Mouse (Mus musculus) limb, embryonic 14.5 days (tissue): ENCODE results near the gene Stpg4. TPM values are rescaled to one million over a fixed set of nuclear protein-coding genes. Genes with fewer than 3 reads are reported as not detected.

Experiments used
- ATAC-seq: fragments of 200-750 bp; cut with Nextera tagmentation; 2 replicates; pipeline ENCODE4 v1.8.0; 2017; ENCODE audit warnings: low read depth, moderate number of reproducible peaks, moderate TSS enrichment; ENCODE audit not compliant: low FRiP score
- DNase-seq: peaks from one replicate; pipeline ENCODE4 v3.0.0-alpha.2; 2015; ENCODE audit warnings: low spot score
- H3K27ac ChIP-seq: fragments of 300-500 bp; sonication (generic); replicated peaks from 2 replicates; pipeline ENCODE4 v1.5.1; 2014; ENCODE audit warnings: low read depth, mild to moderate bottlenecking, low read length, moderate library complexity, mixed read lengths
- H3K27me3 ChIP-seq: fragments of 300-500 bp; sonication (generic); 2 replicates; pipeline ENCODE4 v1.6.1; 2014; ENCODE audit warnings: low read length, mixed read lengths; ENCODE audit not compliant: control insufficient read depth, insufficient read depth
- H3K36me3 ChIP-seq: fragments of 300-500 bp; sonication (generic); 2 replicates; pipeline ENCODE4 v1.6.1; 2014; ENCODE audit warnings: mild to moderate bottlenecking, low read length, moderate library complexity, mixed read lengths; ENCODE audit not compliant: control insufficient read depth, insufficient read depth
- H3K4me1 ChIP-seq: fragments of 300-500 bp; sonication (generic); 2 replicates; pipeline ENCODE4 v1.6.1; 2014; ENCODE audit warnings: antibody characterized with exemption, low read length, mixed read lengths; ENCODE audit not compliant: control insufficient read depth, insufficient read depth
- H3K4me2 ChIP-seq: fragments of 300-500 bp; sonication (generic); replicated peaks from 2 replicates; pipeline ENCODE4 v1.6.1; 2014; ENCODE audit warnings: low read depth, mild to moderate bottlenecking, low read length, moderate library complexity; ENCODE audit not compliant: severe bottlenecking
- H3K4me3 ChIP-seq: fragments of 300-500 bp; sonication (generic); replicated peaks from 2 replicates; pipeline ENCODE4 v1.5.1; 2014; ENCODE audit warnings: low read length
- H3K9ac ChIP-seq: fragments of 300-500 bp; sonication (generic); 2 replicates; pipeline ENCODE4 v1.6.1; 2014; ENCODE audit warnings: mild to moderate bottlenecking, low read depth, low read length, moderate library complexity; ENCODE audit not compliant: severe bottlenecking
- H3K9me3 ChIP-seq: fragments of 300-500 bp; sonication (generic); 2 replicates; pipeline ENCODE4 v1.6.1; 2016; ENCODE audit warnings: low read length; ENCODE audit not compliant: control insufficient read depth
- POLR2A ChIP-seq: fragments of 200-500 bp; IDR thresholded peaks from 2 replicates; pipeline ENCODE4 v1.8.0; 2012; ENCODE audit warnings: inconsistent platforms, mild to moderate bottlenecking, moderate library complexity, borderline replicate concordance; ENCODE audit not compliant: insufficient read depth, insufficient read length; ENCODE audit errors: extremely low read depth
- WGBS: fragments of 180-500 bp; shearing (Covaris S2); extraction: QIAGEN DNeasy Blood & Tissue Kit; methylation state at CpG from one replicate; pipeline ENCODE4 v1.1.7; 2014; 5-methylcytosine and 5-hydroxymethylcytosine counted together
- polyA plus RNA-seq, 2 experiments: library from polyadenylated mRNA; depleted of rRNA in 1 of 2; stranded (reverse) in 1 of 2; unstranded in 1 of 2; fragments of >200 nt; fragmentation: Nextera tagmentation in 1 of 2; extraction: Ambion mirVana in 1 of 2; gene quantifications; 2 replicates each; pipeline versions ENCODE4 v1.2.1 to v1.2.3; 2012 to 2014

Gene Stpg4
- polyA plus RNA-seq, 2 experiments: not detected

DNA sequence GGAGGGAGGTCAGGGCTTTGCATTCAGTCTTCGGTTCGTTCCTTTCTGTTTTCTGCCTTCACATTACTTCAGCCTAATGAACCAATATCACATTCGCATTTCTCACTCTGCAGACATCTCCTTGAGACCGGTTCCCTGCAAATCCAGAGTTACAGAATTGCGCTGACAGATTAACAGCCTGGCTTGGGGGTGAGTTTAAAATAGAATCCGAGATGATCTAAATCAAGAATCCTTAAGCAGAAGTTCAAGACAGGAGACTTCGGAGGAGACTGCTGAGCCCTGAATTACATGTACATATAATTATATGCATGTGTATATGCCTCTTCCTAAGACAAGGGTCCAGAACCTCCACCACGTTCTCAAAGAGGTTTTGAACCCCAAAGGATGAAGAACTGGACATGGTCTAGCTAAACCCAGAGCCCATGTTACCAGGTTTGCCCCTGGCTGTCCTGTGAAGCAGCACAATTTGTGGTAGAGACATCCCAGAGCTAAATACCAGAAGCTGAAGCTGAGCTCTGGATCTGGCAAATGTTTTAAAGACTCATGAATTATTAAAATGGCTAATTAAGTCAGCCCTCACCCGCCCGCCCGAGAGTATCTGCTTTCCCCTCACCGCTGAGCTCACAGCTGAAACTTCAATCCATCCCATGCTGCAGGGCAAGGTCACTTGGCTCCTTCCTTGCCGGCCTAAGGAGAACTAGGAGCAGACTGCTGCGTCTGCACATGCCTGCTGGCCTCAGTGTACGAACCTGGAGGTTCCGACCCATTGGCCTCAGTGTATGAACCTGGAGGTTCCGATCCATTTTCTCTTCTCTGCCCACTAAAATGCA, 33.3 kb upstream of the Stpg4 start:
- H3K4me3 ChIP-seq: peak overlapping the region; percentile 14; the same call in 1 of the 2 replicates
- no peaks in the 10 kb centered on the region for H3K27me3 ChIP-seq
- TF ChIP-seq POLR2A: no peak
- H3K9me3 ChIP-seq: no peaks in the 10 kb centered on the region
- no peak for DNase-seq
- H3K4me2 ChIP-seq: peak overlapping the region; percentile 47
- no peak for ATAC-seq
- peaks cover 31% of the 10 kb centered on the region for H3K4me1 ChIP-seq
- peak overlapping the region; percentile 43; the same call in 1 of the 2 replicates for H3K9ac ChIP-seq
- 24% methylated on average over 17 of the region's 17 CpGs for WGBS
- peak overlapping the region; percentile 52; the same call in 1 of the 2 replicates for H3K27ac ChIP-seq
- H3K36me3 ChIP-seq: no peaks in the 10 kb centered on the region

DNA sequence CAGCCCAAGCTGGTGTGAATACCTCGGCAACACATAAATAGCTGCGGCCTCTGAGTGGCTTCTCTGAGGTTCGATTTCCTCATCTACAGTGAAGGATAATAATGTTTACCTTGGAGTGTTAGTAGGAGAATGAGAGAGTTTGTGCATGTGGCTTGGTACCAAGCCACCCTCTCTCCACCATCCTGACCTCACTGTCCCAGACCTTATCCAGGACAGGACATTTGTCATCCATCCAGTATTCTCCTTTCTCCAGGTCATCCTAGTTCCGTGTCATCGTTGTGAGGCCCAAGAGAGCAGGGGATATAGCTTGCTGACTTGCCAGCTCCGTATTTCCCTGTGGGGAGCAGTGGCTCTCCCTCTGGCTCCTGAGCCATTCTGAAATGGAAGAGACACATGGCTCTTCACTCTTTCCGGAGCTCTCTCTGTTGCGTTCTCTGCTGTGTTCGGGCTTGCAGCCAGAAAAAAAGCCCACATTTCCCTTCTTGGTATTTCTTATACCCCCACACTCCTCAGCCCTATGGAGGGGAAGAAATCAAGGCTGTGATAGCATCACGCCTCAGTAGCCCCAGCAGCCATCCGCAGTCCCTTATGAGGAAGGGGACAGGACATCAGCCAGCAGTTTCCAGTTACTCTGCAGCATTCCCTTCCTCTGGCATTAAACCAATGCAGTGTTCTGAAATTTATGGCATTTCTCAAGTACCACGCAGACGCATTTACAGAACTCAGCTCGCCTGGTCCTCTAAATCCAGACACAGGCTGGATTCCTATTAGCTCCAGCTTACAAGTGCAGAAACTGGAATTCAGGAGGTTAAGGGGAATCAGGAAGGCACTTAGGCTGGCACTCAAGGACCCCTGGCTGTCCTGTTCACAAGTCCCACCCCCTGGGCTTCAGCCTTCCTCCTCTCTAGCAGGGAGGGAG, 32.5 kb upstream of the Stpg4 start:
- ATAC-seq: peak; percentile 67
- no peaks in the 10 kb centered on the region for H3K9me3 ChIP-seq
- peak overlapping the region; percentile 52 for H3K27ac ChIP-seq
- H3K4me2 ChIP-seq: peak overlapping the region; percentile 47
- peak overlapping the region; percentile 14; the same call in 1 of the 2 replicates for H3K4me3 ChIP-seq
- no peaks in the 10 kb centered on the region for H3K36me3 ChIP-seq
- DNase-seq: peak; percentile 55
- 8% methylated on average over 14 of the region's 14 CpGs for WGBS
- peak overlapping the region; percentile 43; the same call in 1 of the 2 replicates for H3K9ac ChIP-seq
- H3K4me1 ChIP-seq: peaks cover 31% of the 10 kb centered on the region
- no peaks in the 10 kb centered on the region for H3K27me3 ChIP-seq
- TF ChIP-seq POLR2A: no peak

DNA sequence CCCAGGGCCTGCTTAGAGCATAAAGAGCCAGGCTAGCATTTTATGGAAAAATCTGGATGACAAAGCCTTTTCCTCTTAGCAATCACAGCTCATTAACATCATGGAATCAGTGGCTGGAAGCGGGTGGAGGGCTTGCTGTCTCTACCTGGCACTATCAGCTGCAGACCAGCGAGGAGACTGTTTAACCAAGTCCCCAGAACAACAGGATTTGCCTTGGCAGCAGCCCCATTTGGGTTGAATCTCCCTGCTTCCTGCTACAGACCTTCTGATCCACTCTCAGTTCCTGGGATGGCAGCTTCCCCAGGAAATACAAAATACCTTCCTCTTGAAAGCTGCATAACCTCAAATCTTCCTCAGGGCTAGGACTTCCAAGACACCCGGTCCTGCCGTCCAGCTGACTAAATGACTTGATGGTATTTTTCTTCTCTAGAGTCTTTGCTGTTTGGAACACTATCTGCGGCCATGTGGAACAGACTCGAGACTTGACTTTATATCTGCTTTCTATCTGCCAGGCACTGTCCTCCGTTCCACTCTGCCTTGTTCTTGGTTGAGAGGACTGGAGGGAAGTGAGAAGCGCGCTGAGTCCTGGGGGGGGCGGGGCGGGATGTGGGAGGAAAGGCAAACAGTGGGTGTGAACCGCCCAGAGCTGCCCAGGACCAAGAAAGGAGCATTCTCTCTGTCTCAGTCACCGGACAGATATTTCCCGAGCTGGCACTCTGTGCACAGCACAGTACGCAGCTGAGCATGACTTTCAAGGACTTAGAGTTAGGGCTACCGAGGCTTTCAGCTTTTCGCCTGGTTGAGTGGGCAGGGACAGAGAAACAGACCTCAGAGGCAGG, 31.6 kb upstream of the Stpg4 start:
- no peak overlapping the region for H3K9ac ChIP-seq
- H3K36me3 ChIP-seq: no peaks in the 10 kb centered on the region
- no peaks in the 10 kb centered on the region for H3K9me3 ChIP-seq
- H3K27me3 ChIP-seq: no peaks in the 10 kb centered on the region
- WGBS: 15% methylated on average over 13 of the region's 17 CpGs
- ATAC-seq: 0 out of 2 replicates have a peak, but pooled peaks have one; percentile 10
- H3K27ac ChIP-seq: peak overlapping the region; percentile 52
- DNase-seq: no peak
- peak overlapping the region; percentile 47 for H3K4me2 ChIP-seq
- H3K4me3 ChIP-seq: no peak overlapping the region
- no peak for TF ChIP-seq POLR2A
- peaks cover 31% of the 10 kb centered on the region for H3K4me1 ChIP-seq

DNA sequence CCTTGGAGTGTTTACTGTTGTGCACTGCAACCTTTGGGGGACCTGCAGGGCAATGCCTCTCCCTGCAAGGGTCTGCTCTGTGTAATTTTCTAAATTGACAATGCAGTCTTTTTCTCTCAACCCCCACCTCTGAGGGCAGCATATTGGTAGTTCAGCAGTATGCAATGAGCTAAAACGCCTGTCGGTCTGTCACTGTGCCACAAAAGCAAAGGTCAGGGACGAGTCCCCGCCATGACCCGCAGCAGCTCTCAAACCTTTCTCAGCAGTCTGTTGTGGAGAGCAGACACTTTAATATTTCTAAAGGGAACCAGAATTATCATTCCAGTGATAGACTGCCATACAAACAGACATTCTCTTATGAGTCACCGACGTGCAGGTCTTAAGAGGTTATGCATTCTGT, 30.4 kb upstream of the Stpg4 start:
- no peak overlapping the region for H3K27ac ChIP-seq
- 66% methylated on average over 7 of the region's 7 CpGs for WGBS
- peaks cover 31% of the 10 kb centered on the region for H3K4me1 ChIP-seq
- DNase-seq: no peak
- no peak for TF ChIP-seq POLR2A
- H3K4me3 ChIP-seq: no peak overlapping the region
- H3K36me3 ChIP-seq: no peaks in the 10 kb centered on the region
- no peak overlapping the region for H3K4me2 ChIP-seq
- H3K9me3 ChIP-seq: no peaks in the 10 kb centered on the region
- no peak for ATAC-seq
- H3K9ac ChIP-seq: no peak overlapping the region
- no peaks in the 10 kb centered on the region for H3K27me3 ChIP-seq
